Mouse (Mus musculus) liver, embryonic 16.5 days (tissue): ENCODE results near the gene Lmo2. TPM values are rescaled to one million over a fixed set of nuclear protein-coding genes. Genes with fewer than 3 reads are reported as not detected.
A peak's percentile ranks its signal among the peaks of the same experiment; 100 is the strongest.
"Not testable (repeated sequence)": the region's sequence is repeated elsewhere in the genome, so short reads cannot be mapped to it uniquely, and the experiment has no call there.

ENCODE experiments used
- ATAC-seq: fragments of 200-750 bp; cut with Nextera tagmentation; 2 replicates; pipeline ENCODE4 v1.8.0; 2017; ENCODE audit warnings: low read depth, mild to moderate bottlenecking, moderate number of reproducible peaks, moderate library complexity
- H3K27ac ChIP-seq: fragments of 300-500 bp; sonication (generic); 2 replicates; pipeline ENCODE4 v1.5.1; 2014; ENCODE audit warnings: mild to moderate bottlenecking, low read length
- H3K27me3 ChIP-seq: fragments of 300-500 bp; sonication (generic); 2 replicates; pipeline ENCODE4 v1.6.1; 2014; ENCODE audit warnings: low read depth, low read length, mixed read lengths; ENCODE audit not compliant: control insufficient read depth, insufficient read depth
- H3K36me3 ChIP-seq: fragments of 300-500 bp; sonication (generic); 2 replicates; pipeline ENCODE4 v1.6.1; 2014; ENCODE audit warnings: mild to moderate bottlenecking; ENCODE audit not compliant: control insufficient read depth, insufficient read depth
- H3K4me1 ChIP-seq: fragments of 300-500 bp; sonication (generic); 2 replicates; pipeline ENCODE4 v1.6.1; 2014; ENCODE audit warnings: low read depth, low read length, mixed read lengths; ENCODE audit not compliant: control insufficient read depth
- H3K4me2 ChIP-seq: fragments of 300-500 bp; sonication (generic); 2 replicates; pipeline ENCODE4 v1.6.1; 2014; ENCODE audit warnings: low read depth, low read length, mixed read lengths
- H3K4me3 ChIP-seq: fragments of 300-500 bp; sonication (generic); 2 replicates; pipeline ENCODE4 v1.5.1; 2014; ENCODE audit warnings: low read depth, mild to moderate bottlenecking, low read length
- H3K9ac ChIP-seq: fragments of 300-500 bp; sonication (generic); 2 replicates; pipeline ENCODE4 v1.6.1; 2014; ENCODE audit warnings: low read depth, low read length
- H3K9me3 ChIP-seq: fragments of 300-500 bp; sonication (generic); replicated peaks from 2 replicates; pipeline ENCODE4 v1.6.1; 2016; ENCODE audit warnings: low read length; ENCODE audit not compliant: control insufficient read depth
- WGBS: fragments of 180-500 bp; shearing (Covaris S2); extraction: QIAGEN DNeasy Blood & Tissue Kit; methylation state at CpG from one replicate; pipeline ENCODE4 v1.1.7; 2014; ENCODE audit not compliant: insufficient replicate concordance; 5-methylcytosine and 5-hydroxymethylcytosine counted together
- polyA plus RNA-seq: library from polyadenylated mRNA; unstranded; fragments of >200 nt; fragmentation: Nextera tagmentation; extraction: Ambion mirVana; gene quantifications from 2 replicates; pipeline ENCODE4 v1.2.1, GENCODE M21; 2015

Lmo2 gene
- polyA plus RNA-seq, 1 experiment from 2014 or later: 126 TPM

DNA sequence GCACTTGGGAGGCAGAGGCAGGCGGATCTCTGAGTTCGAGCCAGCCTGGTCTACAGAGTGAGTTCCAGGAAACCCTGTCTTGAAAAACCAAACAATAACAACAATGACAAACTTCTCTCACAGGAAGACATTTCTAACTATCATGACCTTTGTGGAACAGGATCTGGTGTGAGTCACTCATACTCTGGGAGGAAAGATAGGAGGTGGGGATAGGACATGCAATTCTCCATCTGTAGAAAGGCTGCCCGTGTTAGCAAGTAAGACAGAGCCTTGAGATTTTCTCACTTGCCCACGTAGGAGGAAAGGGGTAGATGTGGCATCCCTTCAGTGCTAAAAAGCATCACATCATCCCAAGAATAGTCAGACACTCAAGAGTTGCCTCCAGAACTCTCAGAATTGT, 44.1 kb downstream of the Lmo2 start:
- 46% methylated on average over 4 of the region's 4 CpGs for WGBS
- Histone ChIP-seq H3K36me3 (no peaks in the 10 kb centered on the region), H3K4me3 (no peak overlapping the region), H3K9me3 (no peaks in the 10 kb centered on the region), H3K4me2 (no peak overlapping the region), H3K9ac (no peak overlapping the region), H3K27me3 (peaks cover 2% of the 10 kb centered on the region; the same call in 1 of the 2 replicates), H3K27ac (no peak overlapping the region), H3K4me1 (no peaks in the 10 kb centered on the region)
- ATAC-seq: no peak

- 26% methylated on average over 16 of the region's 16 CpGs for WGBS
- H3K4me2 ChIP-seq: no peak overlapping the region
- H3K36me3 ChIP-seq: no peaks in the 10 kb centered on the region
- H3K27me3 ChIP-seq: peaks cover 2% of the 10 kb centered on the region; the same call in 1 of the 2 replicates
- H3K4me1 ChIP-seq: no peaks in the 10 kb centered on the region
- 0 out of 2 replicates have a peak, but pooled peaks have one; percentile 39 for ATAC-seq
- no peak overlapping the region for H3K27ac ChIP-seq
- no peaks in the 10 kb centered on the region for H3K9me3 ChIP-seq
- no peak overlapping the region for H3K9ac ChIP-seq
- no peak overlapping the region for H3K4me3 ChIP-seq
Measured at GRCm38 (mm10) chr2:104002711-104003413, 45.1 kb downstream of the Lmo2 start.

GRCm38 (mm10) chr2:104007793-104008519, 50.2 kb downstream of the Lmo2 start:
- no peak overlapping the region for H3K27ac ChIP-seq
- no peaks in the 10 kb centered on the region for H3K36me3 ChIP-seq
- WGBS: 54% methylated on average over 7 of the region's 7 CpGs
- H3K9ac ChIP-seq: no peak overlapping the region
- peak; percentile 48 for ATAC-seq
- no peaks in the 10 kb centered on the region for H3K4me1 ChIP-seq
- no peak overlapping the region for H3K4me3 ChIP-seq
- no peak overlapping the region for H3K4me2 ChIP-seq
- H3K27me3 ChIP-seq: peaks cover 2% of the 10 kb centered on the region; the same call in 1 of the 2 replicates
- H3K9me3 ChIP-seq: no peaks in the 10 kb centered on the region

DNA sequence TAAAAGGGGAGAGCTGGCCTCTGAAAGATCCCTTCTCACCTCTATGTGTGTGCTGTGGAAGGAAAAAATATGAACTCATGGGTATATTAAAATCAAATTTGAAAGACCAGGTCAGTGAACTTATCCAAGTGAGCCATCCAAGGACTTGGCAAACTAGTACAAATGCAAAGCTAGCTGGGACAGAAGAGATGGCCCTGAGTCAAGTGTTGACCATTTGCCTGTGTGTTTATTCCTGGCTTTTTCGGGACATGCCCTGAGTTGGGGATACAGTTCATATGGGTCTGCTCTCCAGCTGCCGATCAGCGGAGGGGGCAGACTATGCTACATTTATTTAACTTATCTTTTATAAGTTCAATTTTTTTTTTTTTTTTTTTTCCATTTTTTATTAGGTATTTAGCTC, 51.1 kb downstream of the Lmo2 start:
- H3K27me3 ChIP-seq, H3K4me1 ChIP-seq, ATAC-seq, H3K9me3 ChIP-seq, H3K4me2 ChIP-seq, H3K27ac ChIP-seq, H3K9ac ChIP-seq, H3K36me3 ChIP-seq, H3K4me3 ChIP-seq: not testable (repeated sequence)
- 82% methylated on average over 3 of the region's 3 CpGs for WGBS

GRCm38 (mm10) chr2:104023096-104023495, 65.3 kb downstream of the Lmo2 start:
- Histone ChIP-seq H3K9me3 (no peaks in the 10 kb centered on the region), H3K4me2 (no peak overlapping the region), H3K27ac (no peak overlapping the region), H3K27me3 (no peaks in the 10 kb centered on the region), H3K4me1 (peaks cover 4% of the 10 kb centered on the region; the same call in 1 of the 2 replicates), H3K9ac (no peak overlapping the region), H3K36me3 (no peaks in the 10 kb centered on the region), H3K4me3 (no peak overlapping the region)
- 56% methylated on average over 7 of the region's 7 CpGs for WGBS
- no peak for ATAC-seq

- Histone ChIP-seq H3K9ac (no peak overlapping the region), H3K4me1 (peaks cover 6% of the 10 kb centered on the region), H3K36me3 (no peaks in the 10 kb centered on the region), H3K4me2 (no peak overlapping the region), H3K27ac (no peak overlapping the region), H3K4me3 (no peak overlapping the region), H3K9me3 (no peaks in the 10 kb centered on the region), H3K27me3 (no peaks in the 10 kb centered on the region)
- 80% methylated on average over 4 of the region's 4 CpGs for WGBS
- ATAC-seq: no peak
Measured at GRCm38 (mm10) chr2:104024656-104025055, 66.9 kb downstream of the Lmo2 start.

DNA sequence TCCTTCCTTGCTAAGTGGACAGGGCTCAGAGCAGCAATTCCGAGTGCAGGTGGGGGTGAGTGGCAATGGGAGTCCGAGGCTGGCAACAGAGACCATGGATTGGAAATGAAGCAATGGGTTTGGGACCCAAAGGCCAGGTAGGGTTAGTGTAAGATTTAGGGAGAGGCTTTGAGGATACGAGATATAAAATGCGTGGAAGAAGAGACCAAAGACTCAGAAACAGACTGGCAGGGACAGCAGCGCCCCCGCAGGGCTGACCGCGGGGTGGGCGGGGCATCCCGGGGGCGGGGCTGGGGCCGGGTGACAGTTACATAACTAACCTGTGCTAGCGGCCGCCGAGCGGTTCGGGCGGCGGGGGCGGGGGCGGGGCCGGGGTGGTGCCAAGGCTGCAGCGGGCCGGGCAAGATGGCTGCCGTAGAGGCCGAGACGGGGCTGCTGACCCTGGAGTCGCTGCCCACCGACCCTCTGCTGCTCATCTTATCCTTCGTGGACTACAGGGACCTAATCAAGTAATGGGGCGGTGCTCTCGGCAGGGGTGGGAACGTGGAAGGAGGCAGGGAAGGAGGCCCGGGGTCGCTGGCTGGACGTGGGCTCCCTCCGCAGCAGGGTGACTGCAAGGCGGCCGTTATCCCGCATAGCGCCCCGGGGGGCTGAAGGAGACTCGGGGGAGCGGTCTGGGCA, 69.8 kb downstream of the Lmo2 start, which contains the start of gene Fbxo3:
Gene Fbxo3 (plus strand): TSS at position 264 of the 681 bp plus-strand sequence.
- Histone ChIP-seq H3K4me3 (peak within 1 kb of the TSS; percentile 99), H3K9me3 (no peaks in the 10 kb centered on the region), H3K27me3 (no peaks in the 10 kb centered on the region), H3K36me3 (peaks cover 10% of the 10 kb centered on the region), H3K27ac (peak within 1 kb of the TSS; percentile 92), H3K4me1 (peaks cover 15% of the 10 kb centered on the region), H3K4me2 (peak within 1 kb of the TSS; percentile 78), H3K9ac (peak within 1 kb of the TSS; percentile 99)
- ATAC-seq: peak; percentile 95
- 2% methylated on average over 44 of the region's 44 CpGs for WGBS

DNA sequence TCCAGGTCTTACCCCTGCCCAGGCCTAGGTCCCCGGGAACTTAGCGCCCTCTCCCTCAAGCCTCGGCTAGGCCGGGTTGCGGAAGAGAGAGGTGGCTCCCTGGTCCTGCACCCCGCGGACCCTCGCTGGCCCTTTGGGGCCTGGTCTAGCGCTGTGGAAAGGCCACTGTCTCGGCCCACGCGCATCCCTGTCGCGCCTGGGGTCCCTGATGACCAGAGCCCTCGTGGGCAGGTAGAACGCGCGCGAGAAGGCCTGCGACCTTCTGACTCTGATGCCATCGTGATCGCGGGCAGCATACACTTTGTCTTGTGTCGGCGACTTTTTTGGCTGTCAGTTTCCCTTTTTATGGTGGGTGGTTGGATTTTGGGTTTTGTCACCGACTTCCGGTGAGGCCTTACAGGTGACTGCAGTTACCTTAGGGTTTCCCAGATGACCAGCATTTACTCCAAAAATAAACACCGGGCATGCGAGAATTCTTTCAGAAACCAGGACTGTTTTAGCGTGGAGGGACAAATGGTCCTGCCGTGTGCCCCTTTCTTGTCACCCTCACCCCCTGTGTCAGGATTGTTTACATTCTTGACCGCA, 70.4 kb downstream of the Lmo2 start, which contains the start of gene 4931422A03Rik:
Gene 4931422A03Rik (minus strand): TSS at position 223 of the 585 bp plus-strand sequence.
- under 1% methylated on average over 31 of the region's 32 CpGs for WGBS
- Histone ChIP-seq H3K4me3 (peak within 1 kb of the TSS; percentile 99), H3K36me3 (peaks cover 10% of the 10 kb centered on the region), H3K27me3 (no peaks in the 10 kb centered on the region), H3K9me3 (no peaks in the 10 kb centered on the region), H3K4me2 (peak within 1 kb of the TSS; percentile 78), H3K27ac (peak within 1 kb of the TSS; percentile 92), H3K9ac (peak within 1 kb of the TSS; percentile 99), H3K4me1 (peaks cover 15% of the 10 kb centered on the region)
- peak; percentile 38 for ATAC-seq
